Mouse (Mus musculus): Measurements from ENCODE around the gene Gm28051.

The Gm28051 gene

DNA sequence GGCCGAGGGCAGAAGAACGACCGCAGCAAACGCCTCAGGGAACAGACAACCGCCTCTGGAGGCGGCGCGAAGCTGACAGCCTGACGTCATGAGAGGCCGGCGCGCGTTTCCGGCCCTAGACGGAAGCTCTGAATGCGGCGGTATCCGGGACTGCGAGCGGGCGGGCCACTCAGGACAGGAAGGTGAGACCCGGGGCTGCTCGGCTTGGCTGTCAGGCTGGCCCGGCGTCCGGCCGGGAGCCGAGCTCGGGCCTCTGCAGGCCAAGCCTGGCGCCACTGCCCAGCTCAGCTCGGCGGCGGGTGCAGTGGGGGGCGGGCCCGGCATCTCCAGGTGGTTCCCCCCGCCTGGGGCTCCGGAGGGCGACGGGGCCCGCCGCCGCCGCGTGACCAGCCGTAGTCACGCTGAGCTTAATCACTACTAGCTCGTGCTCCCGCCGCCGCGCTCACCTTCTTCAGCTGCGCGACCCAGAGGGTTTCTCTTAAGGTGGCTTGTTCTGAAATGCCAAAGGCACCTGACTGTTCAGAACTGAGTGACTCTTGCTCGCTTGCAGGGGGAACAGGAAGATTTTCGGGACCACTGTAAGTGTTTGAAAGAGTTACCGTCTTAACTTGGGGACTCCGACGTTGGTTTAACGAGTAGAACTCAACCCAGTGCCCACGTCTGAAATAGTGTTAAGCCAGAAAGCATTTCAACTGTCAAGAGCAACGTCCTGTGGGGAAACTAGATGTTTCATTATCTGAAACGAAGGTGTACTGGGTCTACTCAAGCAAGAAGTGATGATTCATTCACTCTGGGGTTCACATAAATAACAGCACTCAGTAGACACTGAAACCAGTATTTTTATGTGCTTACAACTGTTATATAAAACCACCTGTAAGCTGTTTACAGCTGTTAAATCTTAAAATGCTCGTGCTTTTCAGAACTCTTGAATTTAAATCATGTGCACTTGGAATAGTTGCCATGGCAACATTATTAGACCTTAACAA, 13.7 kb downstream of the Gm28051 start, which contains the start of the genes Moap1 and Tmem251:
Gene Moap1 (minus strand): TSS at position 73 of the 986 bp plus-strand sequence.
Gene Tmem251 (plus strand): TSS at position 174 of the 986 bp plus-strand sequence.
- in situ Hi-C loops (cut with MboI, MseI): loop anchor here in 1 of 2 experiments (25.0 kb wide), 1 partner anchor 593 kb away; no protein-coding TSS in a partner anchor

DNA sequence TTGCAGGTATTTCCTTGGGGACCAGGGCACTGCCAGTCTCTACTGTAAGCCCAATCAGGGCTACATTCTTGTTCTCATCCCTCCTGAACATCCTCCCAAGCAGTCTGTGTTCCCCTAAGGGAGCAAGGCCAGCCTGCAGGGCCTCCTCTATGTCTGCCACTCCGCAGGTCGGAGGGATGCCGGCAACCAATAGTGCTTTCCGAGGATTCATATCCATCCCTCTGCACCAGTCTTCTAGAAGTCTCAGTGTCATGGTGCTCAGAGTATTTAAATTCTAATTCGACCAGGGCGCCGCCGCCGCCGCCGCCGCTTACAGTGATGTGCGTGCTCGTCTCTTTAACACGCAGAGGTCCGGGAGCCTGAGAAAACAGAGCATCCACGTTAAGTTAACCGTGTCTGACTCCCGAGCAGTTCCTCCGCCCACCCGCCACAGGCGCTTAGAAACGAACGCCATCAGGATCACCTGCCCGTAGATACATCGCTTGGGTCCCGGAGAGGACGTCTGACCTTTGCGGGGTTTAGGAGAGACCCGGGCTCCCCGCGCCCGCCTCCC, 14.5 kb downstream of the Gm28051 start:
- in situ Hi-C loops (cut with MboI, MseI): loop anchor here in 1 of 2 experiments (25.0 kb wide), 1 partner anchor 594 kb away; no protein-coding TSS in a partner anchor

DNA sequence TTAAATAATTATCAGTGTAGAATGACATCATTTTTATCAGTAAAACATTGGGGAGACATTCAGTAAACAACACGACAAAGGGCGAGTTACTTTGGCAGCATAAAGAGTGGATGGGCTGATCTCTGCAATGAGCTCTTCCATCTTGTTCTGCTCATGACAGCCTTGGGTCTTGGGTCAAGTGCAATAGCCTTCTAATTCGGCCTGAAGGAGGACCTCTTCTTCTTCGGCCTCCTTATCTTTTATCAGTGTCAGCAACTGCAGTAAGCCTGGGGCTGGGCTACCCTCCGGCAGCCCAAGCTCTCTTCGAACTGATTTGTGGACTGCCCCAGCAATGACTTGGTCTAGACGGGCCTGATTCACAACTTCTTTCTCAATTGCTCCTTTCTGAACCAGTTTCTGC, 15.5 kb downstream of the Gm28051 start:
- in situ Hi-C loops (cut with MboI, MseI): loop anchor here in 1 of 2 experiments (25.0 kb wide), 1 partner anchor 595 kb away; no protein-coding TSS in a partner anchor

DNA sequence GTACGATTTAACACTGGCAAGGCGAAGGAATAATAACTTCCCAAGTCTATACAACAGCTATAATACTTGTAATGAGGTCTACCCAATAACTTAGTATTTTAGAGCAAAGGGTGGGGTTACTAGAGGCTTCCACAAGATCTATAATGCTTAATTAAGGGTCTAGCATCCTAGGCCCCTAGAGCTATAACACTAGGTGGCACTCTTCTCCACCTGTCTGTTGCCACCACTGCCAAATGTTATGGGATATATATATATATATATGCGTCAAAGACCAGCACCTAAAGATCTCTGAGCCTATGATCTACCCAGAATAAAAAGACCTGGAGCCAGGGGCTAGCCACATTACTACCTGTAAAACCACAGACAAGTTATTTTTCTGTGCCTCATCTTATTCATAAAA, 17.3 kb downstream of the Gm28051 start:
- in situ Hi-C loops (cut with MboI, MseI): loop anchor here in 1 of 2 experiments (25.0 kb wide), 1 partner anchor 597 kb away; no protein-coding TSS in a partner anchor

DNA sequence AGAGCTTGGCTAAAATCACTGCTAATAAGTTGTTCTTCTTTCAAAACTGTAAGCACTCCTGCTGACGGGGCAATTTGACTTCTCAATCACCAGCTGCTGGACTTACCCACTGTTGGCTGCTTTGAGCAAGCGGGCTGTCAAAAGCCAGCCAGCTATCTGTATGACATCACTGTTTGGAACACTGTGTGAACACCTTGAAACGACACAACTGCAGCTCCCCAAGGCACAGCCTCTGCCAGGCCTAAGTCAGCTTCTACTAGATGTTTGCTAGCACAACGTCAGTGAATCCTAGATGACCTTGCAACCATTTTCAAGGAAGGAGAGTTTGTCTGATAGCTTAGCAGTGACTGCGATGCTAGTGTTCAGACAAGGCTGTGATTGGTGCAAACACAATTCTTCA, 18.5 kb downstream of the Gm28051 start:
- in situ Hi-C loops (cut with MboI, MseI): loop anchor here in 1 of 2 experiments (25.0 kb wide), 1 partner anchor 598 kb away; no protein-coding TSS in a partner anchor

DNA sequence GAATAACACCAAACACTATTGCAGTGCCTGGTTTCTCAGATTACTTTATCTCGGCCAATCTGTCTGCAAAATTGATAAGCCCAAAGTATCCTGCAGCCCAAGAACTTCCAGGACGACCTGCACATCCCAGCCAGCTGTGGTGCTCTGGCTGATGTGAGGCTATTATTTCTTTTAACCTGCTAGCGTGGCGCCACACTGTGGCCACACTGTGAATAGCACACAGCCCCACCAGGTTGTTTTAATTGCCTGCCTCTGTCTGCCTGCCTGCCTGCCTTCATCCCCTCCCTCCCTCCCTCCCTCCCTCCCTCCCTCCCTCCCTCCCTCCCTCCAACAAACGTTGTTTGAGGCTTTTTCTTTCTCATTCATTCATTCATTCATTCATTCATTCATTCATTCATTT, 24.2 kb downstream of the Gm28051 start:
- in situ Hi-C loops (cut with MboI, MseI): loop anchor here in 1 of 2 experiments (25.0 kb wide), 1 partner anchor 604 kb away; no protein-coding TSS in a partner anchor

DNA sequence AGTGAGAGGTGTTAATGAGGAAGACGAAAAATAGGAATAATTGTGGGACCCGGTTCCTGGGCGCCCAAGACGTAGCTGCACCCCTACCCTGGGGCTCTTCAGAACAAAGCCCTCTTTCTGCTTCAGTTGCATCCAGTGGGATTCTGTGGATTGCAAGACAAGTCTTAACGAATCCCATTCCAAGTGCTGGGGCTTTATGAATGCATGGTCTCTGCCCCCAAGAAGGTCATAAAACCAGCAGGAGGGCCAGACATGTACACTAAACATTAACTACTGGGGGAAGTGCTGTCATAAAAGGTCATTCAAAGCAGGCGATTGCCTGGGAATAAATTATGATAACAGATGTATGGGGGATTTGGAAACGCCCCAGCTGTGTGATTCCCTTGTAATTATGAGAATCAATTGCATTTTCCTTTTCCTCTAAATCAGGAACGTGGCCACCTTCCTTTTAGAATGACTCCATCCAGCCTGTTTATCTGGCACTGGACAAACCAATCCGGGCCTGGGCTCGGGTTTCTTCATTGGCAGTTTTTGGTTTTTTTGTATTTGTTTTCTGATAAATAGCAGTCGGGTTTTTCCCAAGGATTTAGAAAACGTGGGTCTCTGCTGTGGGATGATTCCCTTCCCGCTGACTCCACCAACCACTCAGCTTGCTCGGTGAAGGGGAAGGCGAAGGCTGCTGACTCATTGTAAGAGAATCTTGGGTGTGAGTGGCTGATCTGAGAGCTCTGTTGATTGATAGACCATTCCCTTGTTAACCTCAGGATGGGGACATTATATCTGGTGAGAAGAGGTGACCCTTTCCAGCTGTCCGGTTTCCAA, 26.6 kb downstream of the Gm28051 start:
- in situ Hi-C loops (cut with MboI, MseI): loop anchor here in 1 of 2 experiments (25.0 kb wide), 1 partner anchor 606 kb away; no protein-coding TSS in a partner anchor

DNA sequence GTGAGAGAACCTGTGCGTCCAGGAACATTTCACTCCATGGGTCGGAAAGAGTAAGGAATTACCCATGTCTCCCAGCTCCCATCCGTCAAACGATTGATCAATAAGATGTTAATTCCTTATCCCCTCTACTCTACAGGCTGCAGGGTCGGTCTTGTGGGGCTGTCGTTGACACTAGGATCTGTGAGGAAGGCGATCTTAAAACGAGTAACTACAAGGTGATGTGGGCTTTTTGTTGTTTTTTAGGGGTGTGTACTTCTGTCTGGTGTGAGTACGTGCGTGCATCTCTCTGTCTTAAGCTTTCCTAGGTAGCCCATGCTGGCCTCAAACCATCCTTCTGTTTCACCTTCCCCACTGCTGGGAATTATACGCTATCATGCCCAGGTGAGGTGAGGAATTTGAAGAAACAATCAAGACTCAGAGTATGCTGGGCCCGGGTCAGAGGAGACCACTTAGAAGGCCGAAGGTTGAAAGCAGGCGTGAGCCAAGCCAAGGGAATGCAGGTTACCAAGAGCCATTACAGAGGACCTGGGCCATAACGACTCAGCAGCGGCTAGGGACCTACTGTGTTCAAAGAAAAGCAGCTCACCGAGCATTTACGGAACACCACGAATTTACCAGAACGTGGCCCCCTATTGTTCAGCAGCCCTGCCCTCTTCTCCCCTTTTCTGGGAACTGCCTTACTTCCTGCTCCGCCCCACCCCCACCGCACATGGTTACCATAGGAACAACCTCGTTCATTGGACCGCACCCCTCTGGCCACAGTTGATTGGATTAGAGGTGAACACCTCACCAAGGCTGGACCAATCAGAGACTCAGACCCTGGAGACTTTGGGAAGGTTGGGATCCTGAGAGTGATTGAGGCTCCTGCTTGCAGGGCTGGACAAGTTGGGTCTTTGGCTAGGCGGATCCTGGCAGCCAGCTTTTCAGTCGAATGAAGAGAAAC, 27.4 kb downstream of the Gm28051 start:
- in situ Hi-C loops (cut with MboI, MseI): loop anchor here (5.0 to 25.0 kb wide), 4 partner anchors 153 to 607 kb away; no protein-coding TSS in a partner anchor

DNA sequence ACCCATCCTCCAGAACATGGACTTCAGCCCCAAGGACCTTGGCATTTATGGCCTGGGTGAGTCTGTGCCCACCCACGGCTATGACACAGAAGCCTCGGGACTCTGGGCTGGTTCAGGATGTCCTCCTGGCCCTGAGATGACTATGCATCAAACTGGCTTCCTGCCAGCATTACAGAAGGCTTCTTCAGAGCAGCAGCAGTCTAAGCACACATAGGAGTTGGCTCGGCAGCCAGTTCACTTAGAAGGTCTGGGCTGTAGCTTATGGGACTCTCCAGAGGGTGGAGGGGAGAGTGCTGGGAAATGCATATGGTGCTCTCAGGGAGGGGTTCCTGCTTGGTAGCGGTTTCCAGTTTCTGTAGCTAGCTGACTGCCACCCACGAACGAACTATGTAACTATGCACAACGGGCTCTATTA, 31.8 kb downstream of the Gm28051 start:
- in situ Hi-C loops (cut with MboI, MseI): loop anchor here (5.0 to 25.0 kb wide), 4 partner anchors 148 to 612 kb away; no protein-coding TSS in a partner anchor

DNA sequence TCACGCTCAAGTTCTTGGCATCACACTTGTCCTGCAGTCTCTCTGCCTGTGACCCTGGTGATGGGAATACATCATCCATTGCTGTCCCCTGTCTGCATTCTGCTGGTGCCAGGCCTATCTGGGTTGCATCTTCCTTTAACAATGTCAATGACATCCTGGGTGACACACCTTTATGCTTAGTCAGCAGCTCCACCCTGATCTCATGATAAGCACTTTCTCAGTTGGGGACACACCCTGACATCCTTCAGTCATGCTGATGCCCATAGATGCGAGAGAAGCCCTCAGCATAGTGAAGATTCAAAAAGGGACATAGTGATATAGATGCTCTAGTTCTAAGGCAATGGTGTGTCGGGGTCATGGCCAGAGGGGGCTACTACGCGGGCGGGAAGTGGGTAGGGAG, 32.4 kb downstream of the Gm28051 start:
- in situ Hi-C loops (cut with MboI, MseI): loop anchor here (5.0 to 25.0 kb wide), 4 partner anchors 148 to 612 kb away; no protein-coding TSS in a partner anchor

DNA sequence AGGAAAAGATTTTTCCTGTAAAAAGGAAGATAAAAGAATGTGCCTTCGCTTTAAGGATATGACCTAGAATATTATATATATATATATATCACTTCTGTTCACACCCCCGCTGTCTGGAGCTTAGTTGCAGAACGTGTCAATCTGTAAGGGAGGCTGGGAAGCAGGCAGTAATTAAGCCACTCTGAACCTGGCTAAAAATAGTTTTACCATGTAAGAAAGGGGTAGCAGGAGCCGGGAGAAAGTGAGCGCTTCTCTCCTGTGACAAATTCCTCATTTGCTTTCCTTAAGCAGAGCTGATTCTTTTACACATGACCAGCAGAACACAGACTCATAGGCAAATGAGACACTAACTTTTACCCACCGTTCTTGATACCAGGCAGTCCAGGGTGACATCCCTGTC, 33.7 kb downstream of the Gm28051 start:
- in situ Hi-C loops (cut with MboI, MseI): no loop called here

DNA sequence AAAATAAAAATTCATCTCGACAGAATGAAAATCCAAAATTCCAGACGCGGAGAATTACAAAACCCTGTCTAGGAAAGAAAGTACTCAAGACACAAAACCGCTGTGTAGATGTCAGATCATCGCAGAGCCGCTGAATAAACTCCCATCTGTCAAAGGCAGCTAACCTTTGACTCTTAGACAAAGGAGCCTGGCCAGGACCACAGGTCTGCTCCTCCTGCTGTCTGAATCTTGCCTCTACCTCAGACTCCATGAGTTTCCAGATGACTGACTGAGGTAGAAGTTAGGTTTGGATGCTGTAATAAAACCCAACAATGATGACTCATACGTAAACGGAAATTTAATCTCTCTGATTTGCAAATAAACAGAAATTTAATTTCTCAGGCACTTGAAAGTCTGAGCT, 34.6 kb downstream of the Gm28051 start:
- in situ Hi-C loops (cut with MboI, MseI): no loop called here

DNA sequence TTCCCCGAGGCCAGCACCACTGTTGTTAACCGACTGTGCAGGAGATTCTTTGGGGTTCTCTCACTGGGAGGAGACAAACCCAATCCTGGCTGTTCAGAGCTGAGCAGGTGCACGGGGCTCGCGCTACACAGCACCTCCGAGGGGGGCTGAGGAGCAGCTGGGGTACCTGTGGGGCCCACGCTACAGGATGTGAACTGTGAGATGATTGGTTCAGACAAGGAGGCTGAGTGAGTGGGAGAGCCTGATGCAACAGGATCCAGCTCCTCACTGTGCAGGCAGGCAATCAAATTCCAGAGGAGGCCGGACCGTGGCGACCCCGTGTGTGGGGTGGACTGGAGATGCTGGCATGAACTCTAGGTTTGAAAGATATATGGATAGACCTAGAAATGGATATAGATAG, 35.1 kb downstream of the Gm28051 start:
- in situ Hi-C loops (cut with MboI, MseI): no loop called here

DNA sequence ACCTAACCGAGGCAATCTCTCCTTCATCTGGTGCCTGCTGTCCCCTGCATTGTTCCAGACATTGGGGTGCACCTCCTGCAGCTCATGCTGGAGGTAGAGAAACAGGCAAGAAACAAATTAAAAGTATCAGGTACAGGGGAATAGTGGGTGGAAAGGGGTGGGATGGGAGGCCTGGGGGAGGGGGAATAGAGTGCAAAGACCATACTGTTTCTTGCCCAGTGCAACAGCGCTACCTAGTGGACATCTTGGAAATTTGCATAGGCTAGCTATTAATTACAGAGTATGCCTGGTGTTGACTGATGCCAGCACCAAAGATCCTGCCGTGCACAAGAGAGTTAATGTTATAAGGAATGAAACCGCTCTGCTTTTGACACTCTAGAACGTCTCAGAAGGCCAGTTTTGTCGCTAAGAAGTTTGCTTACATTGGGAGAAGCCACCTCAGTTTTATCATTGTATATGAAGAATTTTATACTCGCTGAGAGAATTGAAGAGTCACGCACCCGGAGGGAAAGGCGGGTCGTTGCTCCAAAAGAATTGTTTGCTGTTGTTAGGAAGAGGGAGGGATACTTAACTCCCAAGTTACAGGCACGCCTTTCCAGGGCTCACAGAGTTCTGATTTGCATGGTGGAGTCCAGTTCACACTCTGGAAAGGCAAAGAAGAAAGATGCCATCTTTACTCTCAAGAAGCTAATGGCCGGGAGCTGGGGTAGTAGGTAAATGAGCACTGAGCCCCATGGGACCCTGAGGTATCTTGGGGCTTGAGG, 37.8 kb downstream of the Gm28051 start:
- in situ Hi-C loops (cut with MboI, MseI): no loop called here

DNA sequence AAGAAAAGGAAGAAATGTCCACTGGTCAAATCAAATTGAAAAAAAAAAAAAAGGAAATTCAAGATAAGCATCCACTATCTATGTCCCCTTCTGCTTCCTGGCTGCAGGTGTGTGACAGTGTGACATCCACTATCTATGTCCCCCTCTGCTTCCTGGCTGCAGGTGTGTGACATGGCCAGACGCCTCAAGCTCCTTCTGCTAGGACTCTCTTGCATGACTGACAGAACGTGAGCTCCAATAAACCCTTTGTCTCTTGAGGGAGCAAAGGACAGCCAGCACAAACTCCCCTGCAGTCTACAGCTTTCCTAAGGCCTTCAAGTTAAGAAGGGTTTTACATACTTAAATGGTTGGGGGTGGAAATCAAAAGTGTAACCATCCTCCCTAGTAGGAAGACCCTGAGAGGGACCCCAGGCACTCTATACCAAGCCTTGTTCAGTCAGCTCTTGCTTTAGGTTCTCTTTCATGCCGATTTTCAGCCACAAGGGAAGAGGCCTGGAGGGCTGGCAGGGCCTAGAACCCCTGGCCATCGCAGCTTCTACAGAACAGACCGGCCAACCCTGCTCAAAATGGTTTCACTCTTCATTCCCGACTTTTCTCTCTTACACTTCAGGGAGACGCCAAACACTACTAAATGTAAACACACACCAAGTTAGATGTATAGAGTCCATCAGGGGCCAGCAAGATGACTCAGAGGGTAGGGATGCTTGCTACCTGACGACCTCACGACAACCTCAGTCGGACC, 42.7 kb downstream of the Gm28051 start:
- in situ Hi-C loops (cut with MboI, MseI): no loop called here

DNA sequence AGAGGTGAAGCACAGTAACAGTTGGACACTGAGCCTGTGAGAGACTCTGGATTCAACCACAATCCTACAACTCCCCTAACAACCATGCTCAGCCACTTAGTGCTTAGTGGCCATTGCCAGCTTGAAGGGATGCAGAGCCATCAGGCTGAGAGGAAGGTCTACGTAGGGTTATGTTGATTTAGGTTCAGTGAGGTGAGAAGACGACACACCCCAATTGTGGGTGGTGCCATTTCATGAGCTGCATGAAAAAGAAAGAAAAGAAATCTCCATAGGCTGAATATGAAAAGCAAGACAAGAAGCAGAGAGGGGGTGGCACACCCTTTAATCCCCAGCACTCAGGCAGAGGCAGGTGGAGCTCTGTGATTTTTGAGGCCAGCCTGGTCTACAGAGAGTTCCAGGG, 43.4 kb downstream of the Gm28051 start:
- in situ Hi-C loops (cut with MboI, MseI): no loop called here

DNA sequence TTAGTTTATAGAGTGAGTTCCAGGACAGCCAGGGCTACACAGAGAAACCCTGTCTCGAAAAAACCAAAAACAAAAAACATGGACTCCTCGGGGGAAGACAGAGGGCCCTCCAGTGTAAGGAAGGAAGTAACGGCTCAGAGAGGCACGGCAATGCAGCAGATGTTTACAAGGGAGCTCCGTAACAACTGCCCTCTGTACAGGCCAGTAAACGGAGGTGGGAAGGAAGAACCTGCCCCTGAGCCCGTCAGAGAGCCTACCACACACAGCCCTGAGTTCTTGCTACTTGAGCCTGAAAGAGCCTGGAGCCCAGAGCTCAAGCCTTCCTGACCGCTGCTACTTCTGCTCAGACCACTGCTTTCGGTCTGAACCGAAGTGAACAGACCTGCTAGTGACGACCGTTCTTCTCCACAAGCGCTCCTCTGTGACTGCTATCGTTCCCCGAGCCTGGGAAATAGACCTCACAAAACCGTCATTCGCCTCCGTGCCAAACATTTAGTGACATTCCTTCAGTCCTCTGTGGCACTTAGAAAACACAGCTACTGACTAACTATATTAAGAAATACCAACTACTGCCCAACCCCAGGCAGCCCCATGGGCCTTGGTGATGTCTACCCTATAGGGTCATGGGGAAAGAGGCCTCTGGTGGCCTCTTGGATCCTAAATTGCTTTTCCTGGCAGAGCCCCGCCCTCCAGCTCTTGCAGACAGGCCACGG, 44.3 kb downstream of the Gm28051 start:
- in situ Hi-C loops (cut with MboI, MseI): no loop called here
